Mouse (Mus musculus): ENCODE measurements around the gene Cysrt1. TPM values are rescaled to one million over a fixed set of nuclear protein-coding genes. Genes with fewer than 3 reads are reported as not detected.

Cysrt1 gene
- polyA plus RNA-seq, 1 experiment from 2014 or later = 16.5 TPM

DNA sequence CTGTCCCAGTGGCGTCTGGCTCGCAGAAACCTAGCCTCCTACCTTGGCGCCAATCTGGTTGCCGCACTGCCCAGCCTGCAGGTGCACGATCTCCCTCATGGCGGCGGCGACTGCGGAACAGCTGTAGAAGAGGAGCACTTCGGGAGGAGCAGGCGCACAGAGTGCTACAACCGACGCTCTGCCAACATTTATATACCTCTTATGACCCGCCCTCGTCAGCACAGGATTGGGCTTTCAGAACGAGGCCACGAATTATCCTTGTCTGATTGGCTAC lies 17.8 kb downstream of the Cysrt1 start, which contains the start of gene Tubb4b:
Gene Tubb4b, minus strand, starts transcription at position 211 of the 274 bp plus-strand sequence.
- TF ChIP-seq CTCF (IDR thresholded peaks at IDR 0.05; ENCODE audit: low read depth) = peak; percentile 54
- H3K4me1 ChIP-seq (replicated peaks; ENCODE audit: control insufficient read depth, insufficient read depth, low read length) = peaks cover 9% of the 10 kb centered on the region; the same call in 1 of the 2 replicates
- peak within 1 kb of the TSS; percentile 68 for H3K4me2 ChIP-seq (replicated peaks; ENCODE audit: low read depth)
- H3K27ac ChIP-seq (ENCODE audit: low read depth, low read length) = peak within 1 kb of the TSS; percentile 99
- H3K4me3 ChIP-seq (ENCODE audit: low read depth, low read length) = peak within 1 kb of the TSS; percentile 87
- peak within 1 kb of the TSS; percentile 90 for H3K9ac ChIP-seq (ENCODE audit: low read depth, low read length)
- peaks cover 12% of the 10 kb centered on the region; the same call in 1 of the 2 replicates for H3K36me3 ChIP-seq (ENCODE audit: control insufficient read depth, insufficient read depth)
- under 1% methylated on average over 17 of the region's 17 CpGs for WGBS
- no peak for ATAC-seq
- no peaks in the 10 kb centered on the region for H3K9me3 ChIP-seq (ENCODE audit: control insufficient read depth)
- no peaks in the 10 kb centered on the region for H3K27me3 ChIP-seq (replicated peaks; ENCODE audit: control insufficient read depth, insufficient read depth, low read length)

DNA sequence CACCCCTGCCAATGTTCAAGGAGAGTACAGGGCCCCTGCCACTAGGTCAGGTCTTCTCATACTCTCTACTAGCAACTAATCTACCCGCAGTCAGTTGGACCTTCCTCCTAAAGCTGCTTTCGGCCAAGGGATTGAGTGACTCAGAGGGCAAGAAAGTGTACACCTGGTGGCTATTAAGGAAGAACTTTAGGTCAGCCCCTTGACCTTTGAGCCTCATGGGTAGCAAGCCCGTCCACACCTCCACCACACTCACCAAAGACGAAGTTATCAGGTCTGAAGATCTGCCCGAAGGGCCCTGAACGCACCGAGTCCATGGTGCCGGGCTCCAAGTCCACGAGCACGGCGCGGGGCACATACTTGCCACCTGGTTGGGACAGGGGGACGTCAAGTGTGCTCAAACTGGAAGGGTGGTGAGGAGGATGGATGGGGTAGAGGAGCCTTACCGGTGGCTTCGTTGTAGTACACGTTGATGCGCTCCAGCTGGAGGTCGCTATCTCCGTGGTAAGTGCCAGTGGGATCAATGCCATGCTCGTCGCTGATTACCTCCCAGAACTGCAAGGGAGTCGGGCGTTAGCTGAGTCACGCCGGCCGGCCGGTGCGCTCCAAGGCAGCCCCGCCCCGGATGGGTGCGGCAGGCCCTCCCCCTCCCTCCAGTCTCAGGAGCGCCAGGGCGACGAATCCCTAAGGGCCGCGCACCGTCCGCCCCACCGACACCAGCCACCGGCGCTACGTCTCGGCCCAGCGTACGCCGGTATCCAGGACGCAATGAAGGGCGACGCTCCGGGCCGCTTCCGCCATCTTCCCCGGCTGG lies 18.4 kb downstream of the Cysrt1 start:
- Histone ChIP-seq H3K27me3 (replicated peaks; ENCODE audit: control insufficient read depth, insufficient read depth, low read length) (no peaks in the 10 kb centered on the region), H3K9ac (ENCODE audit: low read depth, low read length) (peak overlapping the region; percentile 90), H3K4me1 (replicated peaks; ENCODE audit: control insufficient read depth, insufficient read depth, low read length) (peaks cover 6% of the 10 kb centered on the region; the same call in 1 of the 2 replicates), H3K27ac (ENCODE audit: low read depth, low read length) (peak overlapping the region; percentile 99), H3K4me3 (ENCODE audit: low read depth, low read length) (peak overlapping the region; percentile 87), H3K4me2 (replicated peaks; ENCODE audit: low read depth) (peak overlapping the region; percentile 68), H3K9me3 (ENCODE audit: control insufficient read depth) (no peaks in the 10 kb centered on the region), H3K36me3 (ENCODE audit: control insufficient read depth, insufficient read depth) (peaks cover 12% of the 10 kb centered on the region; the same call in 1 of the 2 replicates)
- ATAC-seq = peak; percentile 71
- no peak for TF ChIP-seq CTCF (IDR thresholded peaks at IDR 0.05; ENCODE audit: low read depth)
- WGBS = 2% methylated on average over 38 of the region's 53 CpGs

- H3K27ac ChIP-seq (ENCODE audit: low read depth, low read length) = no peak overlapping the region
- no peaks in the 10 kb centered on the region for H3K27me3 ChIP-seq (replicated peaks; ENCODE audit: control insufficient read depth, insufficient read depth, low read length)
- TF ChIP-seq CTCF (IDR thresholded peaks at IDR 0.05; ENCODE audit: low read depth) = no peak
- H3K9me3 ChIP-seq (ENCODE audit: control insufficient read depth) = no peaks in the 10 kb centered on the region
- H3K9ac ChIP-seq (ENCODE audit: low read depth, low read length) = no peak overlapping the region
- H3K36me3 ChIP-seq (ENCODE audit: control insufficient read depth, insufficient read depth) = peaks cover 12% of the 10 kb centered on the region; the same call in 1 of the 2 replicates
- H3K4me1 ChIP-seq (replicated peaks; ENCODE audit: control insufficient read depth, insufficient read depth, low read length) = 0 out of 2 replicates have a peak, but pooled peaks cover 3% of the 10 kb centered on the region
- no peak overlapping the region for H3K4me3 ChIP-seq (ENCODE audit: low read depth, low read length)
- 71% methylated on average over 5 of the region's 5 CpGs for WGBS
- no peak for ATAC-seq
- H3K4me2 ChIP-seq (replicated peaks; ENCODE audit: low read depth) = no peak overlapping the region; the same call in 1 of the 2 replicates
Observed at GRCm38 (mm10) chr2:25221331-25221772, 20.9 kb downstream of the Cysrt1 start.

GRCm38 (mm10) chr2:25218445-25218844 lies 23.8 kb downstream of the Cysrt1 start, which contains the start of gene Fam166a:
Fam166a (plus strand) TSS chr2:25218745.
- H3K9ac ChIP-seq (ENCODE audit: low read depth, low read length) = no peak within 1 kb of the TSS
- no peak for ATAC-seq
- H3K9me3 ChIP-seq (ENCODE audit: control insufficient read depth) = no peaks in the 10 kb centered on the region
- no peak within 1 kb of the TSS for H3K4me2 ChIP-seq (replicated peaks; ENCODE audit: low read depth)
- H3K4me3 ChIP-seq (ENCODE audit: low read depth, low read length) = no peak within 1 kb of the TSS
- no peaks in the 10 kb centered on the region for H3K4me1 ChIP-seq (replicated peaks; ENCODE audit: control insufficient read depth, insufficient read depth, low read length)
- H3K27ac ChIP-seq (ENCODE audit: low read depth, low read length) = no peak within 1 kb of the TSS
- peaks cover 12% of the 10 kb centered on the region; the same call in 1 of the 2 replicates for H3K36me3 ChIP-seq (ENCODE audit: control insufficient read depth, insufficient read depth)
- no peak for TF ChIP-seq CTCF (IDR thresholded peaks at IDR 0.05; ENCODE audit: low read depth)
- H3K27me3 ChIP-seq (replicated peaks; ENCODE audit: control insufficient read depth, insufficient read depth, low read length) = no peaks in the 10 kb centered on the region

GRCm38 (mm10) chr2:25217666-25218065 lies 24.6 kb downstream of the Cysrt1 start:
- TF ChIP-seq CTCF (IDR thresholded peaks at IDR 0.05; ENCODE audit: low read depth) = no peak
- 55% methylated on average over 2 of the region's 2 CpGs for WGBS
- no peak overlapping the region for H3K27ac ChIP-seq (ENCODE audit: low read depth, low read length)
- H3K4me3 ChIP-seq (ENCODE audit: low read depth, low read length) = no peak overlapping the region
- no peak for ATAC-seq
- peaks cover 12% of the 10 kb centered on the region; the same call in 1 of the 2 replicates for H3K36me3 ChIP-seq (ENCODE audit: control insufficient read depth, insufficient read depth)
- no peak overlapping the region for H3K9ac ChIP-seq (ENCODE audit: low read depth, low read length)
- H3K4me1 ChIP-seq (replicated peaks; ENCODE audit: control insufficient read depth, insufficient read depth, low read length) = no peaks in the 10 kb centered on the region
- H3K4me2 ChIP-seq (replicated peaks; ENCODE audit: low read depth) = no peak overlapping the region
- H3K9me3 ChIP-seq (ENCODE audit: control insufficient read depth) = no peaks in the 10 kb centered on the region
- H3K27me3 ChIP-seq (replicated peaks; ENCODE audit: control insufficient read depth, insufficient read depth, low read length) = no peaks in the 10 kb centered on the region

DNA sequence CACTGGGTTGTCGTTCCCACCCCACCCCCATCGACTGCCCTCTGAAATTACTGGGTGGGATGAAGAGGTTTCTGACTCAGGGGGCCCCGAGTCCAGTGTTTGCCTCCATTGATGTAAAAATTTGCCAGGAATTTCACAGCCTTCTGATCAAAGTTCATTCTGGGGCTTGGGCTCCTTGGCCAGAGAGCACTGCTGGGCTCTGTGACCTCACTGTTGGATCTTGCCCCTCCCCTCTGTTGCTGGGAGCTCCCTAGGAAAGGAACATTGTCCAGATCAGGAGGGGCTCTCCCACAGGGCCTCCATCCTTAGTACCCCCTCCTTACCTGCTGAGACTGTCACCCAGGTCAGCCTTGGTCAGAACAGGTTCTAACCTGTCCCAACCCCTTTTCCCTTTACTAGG lies 27.8 kb downstream of the Cysrt1 start, which contains the start of gene Stpg3:
Gene Stpg3, minus strand, starts transcription at position 194 of the 400 bp plus-strand sequence.
- ATAC-seq = no peak
- Histone ChIP-seq H3K9me3 (ENCODE audit: control insufficient read depth) (no peaks in the 10 kb centered on the region), H3K4me3 (ENCODE audit: low read depth, low read length) (no peak within 1 kb of the TSS), H3K9ac (ENCODE audit: low read depth, low read length) (no peak within 1 kb of the TSS), H3K27ac (ENCODE audit: low read depth, low read length) (no peak within 1 kb of the TSS), H3K36me3 (ENCODE audit: control insufficient read depth, insufficient read depth) (no peaks in the 10 kb centered on the region), H3K27me3 (replicated peaks; ENCODE audit: control insufficient read depth, insufficient read depth, low read length) (no peaks in the 10 kb centered on the region), H3K4me2 (replicated peaks; ENCODE audit: low read depth) (no peak within 1 kb of the TSS), H3K4me1 (replicated peaks; ENCODE audit: control insufficient read depth, insufficient read depth, low read length) (0 out of 2 replicates have a peak, but pooled peaks cover 7% of the 10 kb centered on the region)
- 28% methylated on average over 3 of the region's 3 CpGs for WGBS
- TF ChIP-seq CTCF (IDR thresholded peaks at IDR 0.05; ENCODE audit: low read depth) = no peak
